Mouse (Mus musculus) heart, embryonic 13.5 days (tissue): ENCODE measurements around the gene Slc7a6. TPM values are rescaled to one million over a fixed set of nuclear protein-coding genes. Genes with fewer than 3 reads are reported as not detected.
A peak's percentile ranks its signal among the peaks of the same experiment; 100 is the strongest.
"Not testable (repeated sequence)": the region's sequence is repeated elsewhere in the genome, so short reads cannot be mapped to it uniquely, and the experiment has no call there.

Source experiments
- ATAC-seq: fragments of 200-750 bp; cut with Nextera tagmentation; 2 replicates; pipeline ENCODE4 v1.8.0; 2017; ENCODE audit warnings: moderate TSS enrichment; ENCODE audit not compliant: insufficient number of reproducible peaks, low FRiP score, low TSS enrichment; ENCODE audit errors: extremely low read depth
- H3K27ac ChIP-seq: fragments of 300-500 bp; sonication (generic); replicated peaks from 2 replicates; pipeline ENCODE4 v1.5.1; 2015; ENCODE audit warnings: moderate library complexity, mild to moderate bottlenecking, inconsistent platforms
- H3K27me3 ChIP-seq: fragments of 300-500 bp; sonication (generic); replicated peaks from 2 replicates; pipeline ENCODE4 v1.6.1; 2015; ENCODE audit warnings: mild to moderate bottlenecking, inconsistent platforms
- H3K36me3 ChIP-seq: fragments of 300-500 bp; sonication (generic); 2 replicates; pipeline ENCODE4 v1.6.1; 2015; ENCODE audit warnings: mild to moderate bottlenecking, inconsistent platforms
- H3K4me1 ChIP-seq: fragments of 300-500 bp; sonication (generic); 2 replicates; pipeline ENCODE4 v1.6.1; 2015; ENCODE audit warnings: inconsistent platforms
- H3K4me2 ChIP-seq: fragments of 300-500 bp; sonication (generic); 2 replicates; pipeline ENCODE4 v1.6.1; 2015; ENCODE audit warnings: inconsistent platforms, mild to moderate bottlenecking, moderate library complexity
- H3K4me3 ChIP-seq: fragments of 300-500 bp; sonication (generic); 2 replicates; pipeline ENCODE4 v1.5.1; 2015; ENCODE audit warnings: moderate library complexity, mild to moderate bottlenecking, inconsistent platforms
- H3K9ac ChIP-seq: fragments of 300-500 bp; sonication (generic); 2 replicates; pipeline ENCODE4 v1.6.1; 2015; ENCODE audit warnings: inconsistent platforms, mild to moderate bottlenecking, moderate library complexity
- H3K9me3 ChIP-seq: fragments of 300-500 bp; sonication (generic); 2 replicates; pipeline ENCODE4 v1.6.1; 2016; ENCODE audit warnings: inconsistent platforms
- WGBS: fragments of 180-500 bp; shearing (Covaris S2); methylation state at CpG from one replicate; pipeline ENCODE4 v1.1.7; 2015; ENCODE audit warnings: mixed read lengths; 5-methylcytosine and 5-hydroxymethylcytosine counted together
- polyA plus RNA-seq: library from polyadenylated mRNA; unstranded; fragments of >200 nt; fragmentation: Nextera tagmentation; extraction: Ambion mirVana; gene quantifications from 2 replicates; pipeline ENCODE4 v1.2.1, GENCODE M21; 2015

The Slc7a6 gene
- polyA plus RNA-seq, 1 experiment from 2014 or later = 31.9 TPM

- Histone ChIP-seq H3K9ac (no peak overlapping the region), H3K27me3 (no peaks in the 10 kb centered on the region), H3K36me3 (peaks cover 87% of the 10 kb centered on the region), H3K27ac (no peak overlapping the region), H3K4me2 (no peak overlapping the region), H3K4me1 (peaks cover 8% of the 10 kb centered on the region), H3K4me3 (no peak overlapping the region), H3K9me3 (no peaks in the 10 kb centered on the region)
- no peak for ATAC-seq
- WGBS = 40% methylated on average over 5 of the region's 5 CpGs
Measured at GRCm38 (mm10) chr8:106191639-106192038, 23.0 kb downstream of the Slc7a6 start.

GRCm38 (mm10) chr8:106193162-106193561 is 24.5 kb downstream of the Slc7a6 start:
- Histone ChIP-seq H3K4me1 (peaks cover 8% of the 10 kb centered on the region), H3K27ac (no peak overlapping the region), H3K27me3 (no peaks in the 10 kb centered on the region), H3K9me3 (no peaks in the 10 kb centered on the region), H3K36me3 (peaks cover 86% of the 10 kb centered on the region), H3K4me2 (no peak overlapping the region), H3K4me3 (no peak overlapping the region), H3K9ac (no peak overlapping the region)
- WGBS = 48% methylated on average over 6 of the region's 6 CpGs
- ATAC-seq = no peak

- H3K4me3 ChIP-seq = no peak overlapping the region
- no peak overlapping the region for H3K27ac ChIP-seq
- H3K27me3 ChIP-seq = no peaks in the 10 kb centered on the region
- ATAC-seq = no peak
- WGBS = 48% methylated on average over 5 of the region's 5 CpGs
- H3K9ac ChIP-seq = 0 out of 2 replicates have a peak overlapping the region, but pooled peaks have one; percentile 44
- H3K9me3 ChIP-seq = no peaks in the 10 kb centered on the region
- H3K4me1 ChIP-seq = peaks cover 14% of the 10 kb centered on the region
- H3K4me2 ChIP-seq = no peak overlapping the region
- H3K36me3 ChIP-seq = peaks cover 86% of the 10 kb centered on the region
Measured at GRCm38 (mm10) chr8:106194062-106194461, 25.4 kb downstream of the Slc7a6 start.

GRCm38 (mm10) chr8:106198741-106199140 is 30.1 kb downstream of the Slc7a6 start:
- Histone ChIP-seq H3K36me3 (peaks cover 95% of the 10 kb centered on the region), H3K4me2 (no peak overlapping the region), H3K9ac (no peak overlapping the region), H3K4me1 (peaks cover 5% of the 10 kb centered on the region; the same call in 1 of the 2 replicates), H3K9me3 (no peaks in the 10 kb centered on the region), H3K27ac (no peak overlapping the region), H3K4me3 (no peak overlapping the region), H3K27me3 (no peaks in the 10 kb centered on the region)
- ATAC-seq = no peak
- 0% methylated on average over 1 of the region's 1 CpGs for WGBS

GRCm38 (mm10) chr8:106199596-106199995 is 30.9 kb downstream of the Slc7a6 start:
- not testable (repeated sequence) for H3K4me2 ChIP-seq, H3K4me1 ChIP-seq, ATAC-seq, H3K27me3 ChIP-seq, H3K4me3 ChIP-seq, H3K9ac ChIP-seq, H3K9me3 ChIP-seq, H3K27ac ChIP-seq
- H3K36me3 ChIP-seq = peaks cover 95% of the 10 kb centered on the region
- WGBS = 79% methylated on average over 3 of the region's 3 CpGs

GRCm38 (mm10) chr8:106210035-106210731 is 41.5 kb downstream of the Slc7a6 start:
- under 1% methylated on average over 35 of the region's 35 CpGs for WGBS
- peak overlapping the region; percentile 91 for H3K4me2 ChIP-seq
- ATAC-seq = peak; percentile 16; the same call in 1 of the 2 replicates
- no peaks in the 10 kb centered on the region for H3K9me3 ChIP-seq
- peaks cover 63% of the 10 kb centered on the region for H3K36me3 ChIP-seq
- no peaks in the 10 kb centered on the region for H3K27me3 ChIP-seq
- H3K9ac ChIP-seq = peak overlapping the region; percentile 96
- peaks cover 16% of the 10 kb centered on the region for H3K4me1 ChIP-seq
- peak overlapping the region; percentile 94 for H3K27ac ChIP-seq
- peak overlapping the region; percentile 96 for H3K4me3 ChIP-seq

- under 1% methylated on average over 52 of the region's 52 CpGs for WGBS
- Histone ChIP-seq H3K4me3 (peak within 1 kb of the TSS; percentile 96), H3K36me3 (peaks cover 63% of the 10 kb centered on the region), H3K4me1 (peaks cover 16% of the 10 kb centered on the region), H3K9ac (peak within 1 kb of the TSS; percentile 96), H3K4me2 (peak within 1 kb of the TSS; percentile 91), H3K9me3 (no peaks in the 10 kb centered on the region), H3K27me3 (no peaks in the 10 kb centered on the region), H3K27ac (peak within 1 kb of the TSS; percentile 94)
- peak; percentile 93 for ATAC-seq
Measured at GRCm38 (mm10) chr8:106210821-106211345, 42.2 kb downstream of the Slc7a6 start, which contains the start of the genes Slc7a6os and Prmt7. TSS of gene Slc7a6os (minus strand) at chr8:106210935. TSS of gene Prmt7 (plus strand) at chr8:106210936.

GRCm38 (mm10) chr8:106211421-106211820 is 42.8 kb downstream of the Slc7a6 start:
- H3K27me3 ChIP-seq = no peaks in the 10 kb centered on the region
- peaks cover 65% of the 10 kb centered on the region for H3K36me3 ChIP-seq

GRCm38 (mm10) chr8:106213959-106214358 is 45.3 kb downstream of the Slc7a6 start:
- Histone ChIP-seq H3K27me3 (no peaks in the 10 kb centered on the region), H3K9ac (no peak overlapping the region), H3K4me2 (no peak overlapping the region), H3K27ac (no peak overlapping the region), H3K36me3 (peaks cover 66% of the 10 kb centered on the region), H3K4me3 (no peak overlapping the region), H3K4me1 (peaks cover 16% of the 10 kb centered on the region), H3K9me3 (no peaks in the 10 kb centered on the region)
- ATAC-seq = no peak
- WGBS = 88% methylated on average over 3 of the region's 3 CpGs

More at GRCm38 (mm10) chr8:106211421-106211820, 42.8 kb downstream of the Slc7a6 start:
- no peaks in the 10 kb centered on the region for H3K9me3 ChIP-seq
- peak overlapping the region; percentile 96 for H3K9ac ChIP-seq
- H3K4me3 ChIP-seq = peak overlapping the region; percentile 96
- ATAC-seq = no peak
- H3K4me2 ChIP-seq = peak overlapping the region; percentile 91
- 5% methylated on average over 13 of the region's 13 CpGs for WGBS
- H3K27ac ChIP-seq = peak overlapping the region; percentile 94
- peaks cover 16% of the 10 kb centered on the region for H3K4me1 ChIP-seq

GRCm38 (mm10) chr8:106219620-106220019 is 51.0 kb downstream of the Slc7a6 start:
- Histone ChIP-seq H3K9ac (no peak overlapping the region), H3K27ac (no peak overlapping the region), H3K4me1 (no peaks in the 10 kb centered on the region), H3K4me3 (no peak overlapping the region), H3K27me3 (no peaks in the 10 kb centered on the region), H3K36me3 (peaks cover 93% of the 10 kb centered on the region), H3K4me2 (no peak overlapping the region), H3K9me3 (no peaks in the 10 kb centered on the region)
- 51% methylated on average over 3 of the region's 3 CpGs for WGBS
- no peak for ATAC-seq

- Histone ChIP-seq H3K9ac (no peak overlapping the region), H3K36me3 (peaks cover 84% of the 10 kb centered on the region), H3K27me3 (no peaks in the 10 kb centered on the region), H3K9me3 (no peaks in the 10 kb centered on the region), H3K4me3 (no peak overlapping the region), H3K4me2 (no peak overlapping the region), H3K4me1 (no peaks in the 10 kb centered on the region), H3K27ac (no peak overlapping the region)
- 40% methylated on average over 9 of the region's 9 CpGs for WGBS
- ATAC-seq = no peak
Measured at GRCm38 (mm10) chr8:106226589-106226988, 57.9 kb downstream of the Slc7a6 start.
